Mouse (Mus musculus) CH12.LX (cell line): ENCODE measurements around the gene St5. TPM values are rescaled to one million over a fixed set of nuclear protein-coding genes. Genes with fewer than 3 reads are reported as not detected.

Experiments used
- DNase-seq: peaks from one replicate; pipeline ENCODE4 v3.0.0-alpha.2; 2013; ENCODE audit errors: extremely low read depth
- H3K27ac ChIP-seq: 2 replicates; pipeline ENCODE4 v1.5.1; 2012; ENCODE audit warnings: low read depth, mild to moderate bottlenecking, control low read depth, moderate library complexity; ENCODE audit not compliant: insufficient read depth
- H3K27me3 ChIP-seq: replicated peaks from 2 replicates; pipeline ENCODE3; 2012; ENCODE audit warnings: inconsistent platforms
- H3K36me3 ChIP-seq, 2 experiments: replicated peaks in 1 of 2; 2 replicates each; pipeline versions ENCODE3 to v1.6.1; 2012; ENCODE audit warnings: inconsistent platforms in 1 of 2, low read length in 1 of 2, mild to moderate bottlenecking in 1 of 2, mixed read lengths in 1 of 2, moderate library complexity in 1 of 2; ENCODE audit not compliant: control insufficient read depth in 1 of 2, insufficient read depth in 1 of 2
- H3K4me1 ChIP-seq, 2 experiments: 2 replicates each; pipeline ENCODE4 v1.6.1; 2012; ENCODE audit warnings: inconsistent platforms in 1 of 2, moderate library complexity in 1 of 2; ENCODE audit not compliant: insufficient read depth in 2 of 2, control insufficient read depth in 1 of 2
- H3K4me2 ChIP-seq: 2 replicates; pipeline ENCODE4 v1.6.1; 2012; ENCODE audit warnings: low read depth, mild to moderate bottlenecking, control low read depth; ENCODE audit not compliant: poor library complexity, insufficient read depth, severe bottlenecking
- H3K4me3 ChIP-seq, 3 experiments: fragments of 150-350 bp in 1 of 3; sonication (generic) in 1 of 3; replicated peaks in 1 of 3; 2 replicates each; pipeline versions ENCODE3 to v1.5.1; 2011 to 2012; ENCODE audit warnings: low read depth in 2 of 3, low read length in 2 of 3, mild to moderate bottlenecking in 2 of 3, moderate library complexity in 2 of 3, control low read depth in 1 of 3, improper control_type of control experiment in 1 of 3, inconsistent platforms in 1 of 3, mixed read lengths in 1 of 3; ENCODE audit not compliant: poor library complexity in 1 of 3
- H3K79me2 ChIP-seq: replicated peaks from 2 replicates; pipeline ENCODE4 v1.6.1; 2012; ENCODE audit warnings: mild to moderate bottlenecking, moderate library complexity; ENCODE audit not compliant: control insufficient read depth, poor library complexity, insufficient read depth, severe bottlenecking; ENCODE audit errors: extremely low read depth
- H3K9ac ChIP-seq: 2 replicates; pipeline ENCODE4 v1.6.1; 2012; ENCODE audit warnings: low read depth, mild to moderate bottlenecking, control low read depth, moderate library complexity; ENCODE audit not compliant: insufficient read depth
- H3K9me3 ChIP-seq: replicated peaks from 2 replicates; pipeline ENCODE3; 2012; ENCODE audit warnings: low read length, inconsistent platforms, mixed read lengths
- CHD2 ChIP-seq: IDR thresholded peaks from 2 replicates; pipeline ENCODE4 v1.6.1; 2011; ENCODE audit warnings: low read length, improper control_type of control experiment
- CTCF ChIP-seq, 2 experiments: IDR thresholded peaks in 1 of 2; conservative IDR thresholded peaks in 1 of 2; 2 replicates each; pipeline ENCODE4 v1.5.1; 2011 to 2012; ENCODE audit warnings: low read depth in 2 of 2, low read length in 2 of 2, improper control_type of control experiment in 1 of 2, inconsistent platforms in 1 of 2, mild to moderate bottlenecking in 1 of 2, moderate library complexity in 1 of 2
- E2F4 ChIP-seq: IDR thresholded peaks from 2 replicates; pipeline ENCODE4 v1.6.1; 2011; ENCODE audit warnings: low read depth, low read length, improper control_type of control experiment; ENCODE audit not compliant: insufficient replicate concordance
- ETS1 ChIP-seq: conservative IDR thresholded peaks from 2 replicates; pipeline ENCODE4 v1.6.1; 2012; ENCODE audit warnings: low read depth, mild to moderate bottlenecking, inconsistent platforms, low read length, improper control_type of control experiment, moderate library complexity
- KAT2A ChIP-seq: IDR thresholded peaks from 2 replicates; pipeline ENCODE4 v1.6.1; 2012; ENCODE audit warnings: low read length, improper control_type of control experiment, inconsistent platforms; ENCODE audit not compliant: insufficient replicate concordance
- MAFK ChIP-seq: IDR thresholded peaks from 2 replicates; pipeline ENCODE4 v1.6.1; 2011; ENCODE audit warnings: low read length, improper control_type of control experiment; ENCODE audit not compliant: insufficient replicate concordance
- MAZ ChIP-seq: IDR thresholded peaks from 2 replicates; pipeline ENCODE4 v1.6.1; 2012; ENCODE audit warnings: low read depth, mild to moderate bottlenecking, inconsistent platforms, low read length, improper control_type of control experiment, moderate library complexity
- MEF2A ChIP-seq: IDR thresholded peaks from 2 replicates; pipeline ENCODE4 v1.6.1; 2014; ENCODE audit warnings: low read depth, mild to moderate bottlenecking, inconsistent platforms, low read length, improper control_type of control experiment, borderline replicate concordance
- MXI1 ChIP-seq: IDR thresholded peaks from 2 replicates; pipeline ENCODE4 v1.6.1; 2011; ENCODE audit warnings: mild to moderate bottlenecking, low read depth, low read length, improper control_type of control experiment
- NELFE ChIP-seq: IDR thresholded peaks from 2 replicates; pipeline ENCODE4 v1.6.1; 2011; ENCODE audit warnings: low read depth, low read length, improper control_type of control experiment
- NRF1 ChIP-seq: IDR thresholded peaks from 2 replicates; pipeline ENCODE4 v1.6.1; 2014; ENCODE audit warnings: low read depth, mild to moderate bottlenecking, inconsistent platforms, low read length, improper control_type of control experiment, moderate library complexity
- PAX5 ChIP-seq: IDR thresholded peaks from 2 replicates; pipeline ENCODE4 v1.6.1; 2012; ENCODE audit warnings: low read length, inconsistent platforms, mixed read lengths
- RAD21 ChIP-seq: IDR thresholded peaks from 2 replicates; pipeline ENCODE4 v1.6.1; 2011; ENCODE audit warnings: low read depth, mild to moderate bottlenecking, low read length, improper control_type of control experiment, moderate library complexity
- RCOR1 ChIP-seq: conservative IDR thresholded peaks from 2 replicates; pipeline ENCODE4 v1.6.1; 2012; ENCODE audit warnings: low read depth, mild to moderate bottlenecking, inconsistent platforms, low read length, improper control_type of control experiment
- UBTF ChIP-seq: IDR thresholded peaks from 2 replicates; pipeline ENCODE4 v1.6.1; 2012; ENCODE audit warnings: low read depth, mild to moderate bottlenecking, inconsistent platforms, low read length, improper control_type of control experiment, moderate library complexity
- USF2 ChIP-seq: conservative IDR thresholded peaks from 2 replicates; pipeline ENCODE4 v1.6.1; 2011; ENCODE audit warnings: low read depth, low read length, improper control_type of control experiment
- ZC3H11A ChIP-seq: IDR thresholded peaks from 2 replicates; pipeline ENCODE4 v1.6.1; 2012; ENCODE audit warnings: low read depth, mild to moderate bottlenecking, inconsistent platforms, low read length, improper control_type of control experiment
- ZKSCAN1 ChIP-seq: IDR thresholded peaks from 2 replicates; pipeline ENCODE4 v1.6.1; 2012; ENCODE audit warnings: low read depth, inconsistent platforms, low read length, improper control_type of control experiment, borderline replicate concordance
- ZMIZ1 ChIP-seq: IDR thresholded peaks from 2 replicates; pipeline ENCODE4 v1.6.1; 2012; ENCODE audit warnings: low read depth, mild to moderate bottlenecking, inconsistent platforms, low read length, improper control_type of control experiment
- dilution Hi-C: fragments of 300-500 bp; cut with MboI; formaldehyde crosslinking; loops from 2 replicates; pipeline ENCODE4 v1.14.3; 2020; ENCODE audit warnings: low sequenced_read_pairs; ENCODE audit not compliant: extremely low pct_unique_long_range_greater_than_20kb, extremely low pct_ligation_motif_present
- in situ Hi-C: fragments of 300-500 bp; cut with MboI; formaldehyde crosslinking; loops from 3 replicates; pipeline ENCODE4 v1.14.3; 2019; ENCODE audit warnings: low sequenced_read_pairs, low pct_ligation_motif_present, low pct_unique_long_range_greater_than_20kb, mixed read lengths
- polyA plus RNA-seq: library from polyadenylated mRNA; unstranded; fragments of >175 nt; gene quantifications from 2 replicates; pipeline ENCODE4 v1.2.1, GENCODE M21; 2012; ENCODE audit warnings: low read depth; ENCODE audit not compliant: insufficient read length
- total RNA-seq, 2 experiments: library from RNA; depleted of rRNA; stranded (reverse); fragments of 300-350 nt in 1 of 2; fragments of >200 nt in 1 of 2; gene quantifications; 2 replicates each; pipeline ENCODE4 v1.2.3; 2012 to 2014

St5 gene
- total and polyA plus RNA-seq, 3 experiments: 1.3 to 3.4 (median 1.6) TPM

- Histone ChIP-seq H3K9ac (no peak overlapping the region), H3K4me2 (no peak overlapping the region), H3K27ac (no peak overlapping the region), H3K4me3 (no peak overlapping the region), H3K4me1 (peaks cover 0 to 27% of the 10 kb centered on the region in 2 experiments; a peak in 2 of 4 replicates), H3K79me2 (no peaks in the 10 kb centered on the region), H3K9me3 (no peaks in the 10 kb centered on the region), H3K27me3 (no peaks in the 10 kb centered on the region), H3K36me3 (no peaks in the 10 kb centered on the region)
- no peak for TF ChIP-seq PAX5
- no peak for TF ChIP-seq MXI1
- TF ChIP-seq UBTF: no peak
- TF ChIP-seq USF2: no peak
- no peak for TF ChIP-seq ZKSCAN1
- no peak for TF ChIP-seq RCOR1
- TF ChIP-seq RAD21: no peak
- no peak for TF ChIP-seq ZC3H11A
- TF ChIP-seq CHD2: no peak
- no peak for TF ChIP-seq ZMIZ1
- no peak for TF ChIP-seq NRF1
- no peak for TF ChIP-seq MAZ
- TF ChIP-seq ETS1: no peak
- no peak for TF ChIP-seq KAT2A
- TF ChIP-seq MAFK: no peak
- no peak for TF ChIP-seq CTCF (conservative IDR thresholded peaks at IDR 0.05 in 1 of 2, IDR thresholded peaks at IDR 0.05 in 1 of 2; ENCODE audit: low read depth in 2 of 2, low read length in 2 of 2)
- no peak for TF ChIP-seq E2F4
- no peak for TF ChIP-seq MEF2A
- no peak for TF ChIP-seq NELFE
- dilution Hi-C loops (no loop called here), in situ Hi-C loops (no loop called here)
- DNase-seq: no peak
Measured at GRCm38 (mm10) chr7:109477926-109478325, 225.5 kb downstream of the St5 start.

Other genes with a start within 250 kb of the St5 start
- gene Trim66, start 195.5 kb downstream of the St5 start, total RNA-seq (2012; rRNA removed): 0.08 TPM in 2 replicates
- gene Trim66, start 195.5 kb downstream of the St5 start, total RNA-seq (2014; rRNA removed): 0.12 and 0.15 TPM in 2 replicates
- gene Trim66, start 195.5 kb downstream of the St5 start, polyA plus RNA-seq: 0.49 and 0.67 TPM in 2 replicates
- gene Rpl27a, start 184.5 kb downstream of the St5 start, total RNA-seq (2012; rRNA removed): 1,338 and 1,365 TPM in 2 replicates
- 929 and 1,216 TPM in 2 replicates for gene Rpl27a, start 184.5 kb downstream of the St5 start, total RNA-seq (2014; rRNA removed)
- 230 and 249 TPM in 2 replicates for gene Rpl27a, start 184.5 kb downstream of the St5 start, polyA plus RNA-seq
- 34.5 and 35.0 TPM in 2 replicates for gene Akip1, start 85 bp upstream of the St5 start, total RNA-seq (2012; rRNA removed)
- gene Akip1, start 85 bp upstream of the St5 start, total RNA-seq (2014; rRNA removed): 38.5 and 42.5 TPM in 2 replicates
- gene Akip1, start 85 bp upstream of the St5 start, polyA plus RNA-seq: 46.2 and 51.5 TPM in 2 replicates
- not detected in 2 replicates for gene BC051019, start 20.2 kb upstream of the St5 start, total RNA-seq (2012; rRNA removed)
- 0.17 TPM in 1 of 2 replicates, not detected in the other for gene BC051019, start 20.2 kb upstream of the St5 start, total RNA-seq (2014; rRNA removed)
- gene BC051019, start 20.2 kb upstream of the St5 start, polyA plus RNA-seq: 0.33 TPM in 2 replicates
- gene Ascl3, start 28.1 kb upstream of the St5 start, total RNA-seq (2012; rRNA removed): not detected in 2 replicates
- gene Ascl3, start 28.1 kb upstream of the St5 start, total RNA-seq (2014; rRNA removed): not detected in 2 replicates
- not detected in 2 replicates for gene Ascl3, start 28.1 kb upstream of the St5 start, polyA plus RNA-seq
- gene Tmem9b, start 49.3 kb upstream of the St5 start, total RNA-seq (2012; rRNA removed): 24.8 and 26.6 TPM in 2 replicates
- gene Tmem9b, start 49.3 kb upstream of the St5 start, total RNA-seq (2014; rRNA removed): 35.6 and 40.3 TPM in 2 replicates
- 23.4 and 25.6 TPM in 2 replicates for gene Tmem9b, start 49.3 kb upstream of the St5 start, polyA plus RNA-seq
- gene Nrip3, start 78.4 kb upstream of the St5 start, total RNA-seq (2012; rRNA removed): 0.04 TPM in 1 of 2 replicates, not detected in the other
- not detected in 2 replicates for gene Nrip3, start 78.4 kb upstream of the St5 start, total RNA-seq (2014; rRNA removed)
- not detected in 2 replicates for gene Nrip3, start 78.4 kb upstream of the St5 start, polyA plus RNA-seq
- gene Scube2, start 162.1 kb upstream of the St5 start, total RNA-seq (2012; rRNA removed): not detected in 2 replicates
- not detected in 2 replicates for gene Scube2, start 162.1 kb upstream of the St5 start, total RNA-seq (2014; rRNA removed)
- not detected in 2 replicates for gene Scube2, start 162.1 kb upstream of the St5 start, polyA plus RNA-seq